Mouse (Mus musculus): Measurements from ENCODE around the gene Cpne7. TPM values are rescaled to one million over a fixed set of nuclear protein-coding genes. Genes with fewer than 3 reads are reported as not detected.
A peak's percentile ranks its signal among the peaks of the same experiment; 100 is the strongest.

Cpne7 gene
- polyA plus RNA-seq, 1 experiment from 2014 or later = 1.2 TPM

DNA sequence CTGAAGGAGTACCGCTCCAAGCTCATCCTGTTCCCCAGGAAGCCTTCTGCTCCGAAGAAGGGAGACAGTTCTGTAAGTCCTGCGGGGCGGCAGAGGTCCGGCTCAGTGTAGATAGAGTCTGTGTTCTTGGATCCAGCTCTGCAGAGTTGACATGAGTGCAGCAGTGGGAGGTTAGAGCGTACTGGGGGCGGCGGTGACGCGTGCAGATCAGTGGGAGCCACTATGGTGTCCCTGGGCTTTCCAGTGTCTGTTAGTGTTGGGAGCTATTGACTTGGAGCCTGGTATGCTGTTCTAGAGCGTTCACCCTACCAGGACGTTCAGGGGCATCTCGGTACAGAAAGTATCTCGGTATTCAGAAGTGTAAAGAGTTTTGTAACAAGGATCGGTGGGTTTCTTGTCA, 13.9 kb upstream of the Cpne7 start:
- DNase-seq (ENCODE audit: low spot score) = no peak
- Histone ChIP-seq H3K27me3 (ENCODE audit: low read depth, poor library complexity, severe bottlenecking) (no peaks in the 10 kb centered on the region), H3K4me3 (peak overlapping the region; percentile 97), H3K9me3 (replicated peaks) (no peaks in the 10 kb centered on the region), H3K27ac (peak overlapping the region; percentile 99), H3K4me1 (peaks cover 17% of the 10 kb centered on the region), H3K36me3 (peaks cover 39% of the 10 kb centered on the region)
- 18% methylated on average over 15 of the region's 15 CpGs for WGBS

GRCm38 (mm10) chr8:123104046-123104767, 13.0 kb upstream of the Cpne7 start:
- no peak for DNase-seq (ENCODE audit: low spot score)
- H3K36me3 ChIP-seq = peaks cover 34% of the 10 kb centered on the region
- H3K9me3 ChIP-seq (replicated peaks) = no peaks in the 10 kb centered on the region
- WGBS = 89% methylated on average over 6 of the region's 6 CpGs
- no peaks in the 10 kb centered on the region for H3K27me3 ChIP-seq (ENCODE audit: low read depth, poor library complexity, severe bottlenecking)
- H3K4me3 ChIP-seq = peak overlapping the region; percentile 97
- H3K27ac ChIP-seq = peak overlapping the region; percentile 99; the same call in 1 of the 2 replicates
- H3K4me1 ChIP-seq = peaks cover 17% of the 10 kb centered on the region

DNA sequence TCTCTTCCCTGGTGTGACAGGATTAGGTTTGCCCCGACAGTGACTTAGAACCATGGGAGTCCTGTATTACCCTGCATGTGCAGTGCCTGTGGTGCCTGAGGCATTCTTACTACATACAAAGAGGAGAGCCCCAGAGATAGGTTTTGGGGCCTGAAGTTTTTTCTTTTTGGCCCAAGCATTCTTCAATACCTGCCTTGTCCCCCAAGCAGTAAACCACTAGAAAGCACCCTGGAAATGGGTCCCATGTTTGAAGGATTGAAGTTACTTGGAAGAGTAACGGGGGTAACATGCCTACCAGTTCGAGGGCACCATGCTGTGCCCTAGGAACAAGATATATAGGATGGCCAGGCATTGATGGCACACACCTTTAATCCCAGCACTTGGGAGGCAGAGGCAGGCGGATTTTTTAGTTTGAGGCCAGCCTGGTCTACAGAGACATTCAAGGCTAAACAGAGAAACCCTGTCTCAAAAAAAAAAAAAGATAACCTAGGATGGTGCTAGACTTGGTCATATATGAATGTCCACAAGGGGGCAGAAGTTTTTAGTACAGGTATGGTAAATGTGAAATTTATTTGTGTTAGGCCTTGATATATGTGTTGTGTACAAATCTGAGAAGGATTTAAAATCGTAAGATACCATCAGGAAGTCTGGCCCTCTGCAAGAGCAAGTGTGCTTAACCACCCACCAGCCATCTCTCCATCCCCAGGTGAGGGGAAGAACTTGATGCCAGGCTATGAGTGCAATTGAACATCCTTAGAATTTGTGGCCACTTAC, 11.4 kb upstream of the Cpne7 start:
- H3K4me3 ChIP-seq = no peak overlapping the region

DNA sequence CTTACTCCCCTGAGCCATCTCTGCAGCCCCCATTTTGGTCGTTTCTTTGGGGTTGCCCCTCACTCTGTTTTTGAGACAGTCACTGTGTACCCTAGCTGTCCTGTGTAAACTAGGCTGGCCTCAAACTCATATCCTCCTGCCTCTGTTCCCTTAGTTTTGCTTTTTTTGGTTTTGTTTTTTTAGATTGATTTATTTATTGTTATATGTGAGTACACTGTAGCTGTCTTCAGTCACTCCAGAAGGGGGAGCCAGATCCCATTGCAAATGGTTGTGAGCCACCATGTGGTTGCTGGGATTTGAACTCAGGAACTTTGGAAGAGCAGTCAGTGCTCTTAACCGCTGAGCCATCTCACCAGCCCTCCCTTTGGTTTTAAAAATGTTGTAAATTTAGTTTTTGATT, 10.6 kb upstream of the Cpne7 start:
- WGBS = 45% methylated on average over 2 of the region's 2 CpGs
- Histone ChIP-seq H3K4me1 (peaks cover 21% of the 10 kb centered on the region), H3K27ac (no peak overlapping the region), H3K9me3 (replicated peaks) (no peaks in the 10 kb centered on the region), H3K27me3 (ENCODE audit: low read depth, poor library complexity, severe bottlenecking) (no peaks in the 10 kb centered on the region), H3K36me3 (peaks cover 32% of the 10 kb centered on the region), H3K4me3 (no peak overlapping the region)
- no peak for DNase-seq (ENCODE audit: low spot score)

More for the DNA sequence above, 11.4 kb upstream of the Cpne7 start:
- Histone ChIP-seq H3K27ac (no peak overlapping the region), H3K27me3 (ENCODE audit: low read depth, poor library complexity, severe bottlenecking) (no peaks in the 10 kb centered on the region), H3K36me3 (peaks cover 32% of the 10 kb centered on the region), H3K4me1 (peaks cover 16% of the 10 kb centered on the region), H3K9me3 (replicated peaks) (no peaks in the 10 kb centered on the region)
- no peak for DNase-seq (ENCODE audit: low spot score)
- WGBS = 69% methylated on average over 5 of the region's 5 CpGs

- no peak for DNase-seq (ENCODE audit: low spot score)
- WGBS = 66% methylated on average over 1 of the region's 1 CpGs
- Histone ChIP-seq H3K4me1 (peaks cover 18% of the 10 kb centered on the region), H3K27ac (no peak overlapping the region), H3K36me3 (peaks cover 29% of the 10 kb centered on the region), H3K4me3 (no peak overlapping the region), H3K27me3 (ENCODE audit: low read depth, poor library complexity, severe bottlenecking) (no peaks in the 10 kb centered on the region), H3K9me3 (replicated peaks) (no peaks in the 10 kb centered on the region)
Observed at GRCm38 (mm10) chr8:123108010-123108409, 9.2 kb upstream of the Cpne7 start.

DNA sequence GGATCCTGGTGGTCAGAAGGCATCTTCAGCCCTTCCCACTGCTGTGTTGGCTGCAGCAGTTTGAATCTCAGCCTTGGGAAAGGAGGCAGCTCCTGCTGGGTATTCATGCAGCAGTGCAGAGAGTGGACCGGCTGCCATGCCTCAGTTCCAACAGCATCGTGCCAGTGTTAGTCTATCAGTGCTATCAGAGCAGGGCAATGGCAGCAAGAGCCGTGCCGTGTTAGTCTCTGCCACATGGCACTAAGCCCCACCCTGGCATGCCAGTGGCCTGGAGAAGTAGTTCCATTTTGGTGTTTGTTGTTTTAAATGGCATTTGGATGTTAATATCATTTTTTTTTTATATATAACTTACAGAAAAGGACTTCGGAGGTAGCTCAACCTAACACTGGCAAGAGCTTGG, 8.2 kb upstream of the Cpne7 start:
- peaks cover 19% of the 10 kb centered on the region for H3K36me3 ChIP-seq
- no peak overlapping the region for H3K27ac ChIP-seq
- DNase-seq (ENCODE audit: low spot score) = no peak
- peaks cover 10% of the 10 kb centered on the region for H3K4me1 ChIP-seq
- H3K4me3 ChIP-seq = no peak overlapping the region
- H3K9me3 ChIP-seq (replicated peaks) = no peaks in the 10 kb centered on the region
- H3K27me3 ChIP-seq (ENCODE audit: low read depth, poor library complexity, severe bottlenecking) = no peaks in the 10 kb centered on the region
- 88% methylated on average over 5 of the region's 5 CpGs for WGBS

GRCm38 (mm10) chr8:123110649-123111048, 6.5 kb upstream of the Cpne7 start:
- Histone ChIP-seq H3K36me3 (peaks cover 2% of the 10 kb centered on the region), H3K4me1 (peaks cover 16% of the 10 kb centered on the region), H3K27ac (no peak overlapping the region), H3K27me3 (ENCODE audit: low read depth, poor library complexity, severe bottlenecking) (peaks cover 10% of the 10 kb centered on the region), H3K9me3 (replicated peaks) (no peaks in the 10 kb centered on the region), H3K4me3 (no peak overlapping the region)
- peak; percentile 81 for DNase-seq (ENCODE audit: low spot score)
- WGBS = 28% methylated on average over 4 of the region's 4 CpGs

GRCm38 (mm10) chr8:123112892-123113291, 4.3 kb upstream of the Cpne7 start:
- no peak overlapping the region for H3K27ac ChIP-seq
- peaks cover 39% of the 10 kb centered on the region for H3K4me1 ChIP-seq
- no peak overlapping the region for H3K4me3 ChIP-seq
- H3K36me3 ChIP-seq = no peaks in the 10 kb centered on the region
- WGBS = 86% methylated on average over 9 of the region's 9 CpGs
- H3K27me3 ChIP-seq (ENCODE audit: low read depth, poor library complexity, severe bottlenecking) = peaks cover 33% of the 10 kb centered on the region
- no peak for DNase-seq (ENCODE audit: low spot score)
- H3K9me3 ChIP-seq (replicated peaks) = no peaks in the 10 kb centered on the region

- 71% methylated on average over 2 of the region's 2 CpGs for WGBS
- Histone ChIP-seq H3K4me1 (peaks cover 46% of the 10 kb centered on the region), H3K36me3 (no peaks in the 10 kb centered on the region), H3K27me3 (ENCODE audit: low read depth, poor library complexity, severe bottlenecking) (peaks cover 44% of the 10 kb centered on the region), H3K4me3 (no peak overlapping the region), H3K27ac (no peak overlapping the region), H3K9me3 (replicated peaks) (no peaks in the 10 kb centered on the region)
- DNase-seq (ENCODE audit: low spot score) = no peak
Observed at GRCm38 (mm10) chr8:123113908-123114469, 3.2 kb upstream of the Cpne7 start.

GRCm38 (mm10) chr8:123114644-123115043, 2.5 kb upstream of the Cpne7 start:
- H3K36me3 ChIP-seq = no peaks in the 10 kb centered on the region
- no peak overlapping the region for H3K27ac ChIP-seq
- H3K4me1 ChIP-seq = peaks cover 46% of the 10 kb centered on the region
- WGBS = 90% methylated on average over 3 of the region's 3 CpGs
- DNase-seq (ENCODE audit: low spot score) = no peak
- no peak overlapping the region for H3K4me3 ChIP-seq
- H3K27me3 ChIP-seq (ENCODE audit: low read depth, poor library complexity, severe bottlenecking) = peaks cover 50% of the 10 kb centered on the region
- H3K9me3 ChIP-seq (replicated peaks) = no peaks in the 10 kb centered on the region

DNA sequence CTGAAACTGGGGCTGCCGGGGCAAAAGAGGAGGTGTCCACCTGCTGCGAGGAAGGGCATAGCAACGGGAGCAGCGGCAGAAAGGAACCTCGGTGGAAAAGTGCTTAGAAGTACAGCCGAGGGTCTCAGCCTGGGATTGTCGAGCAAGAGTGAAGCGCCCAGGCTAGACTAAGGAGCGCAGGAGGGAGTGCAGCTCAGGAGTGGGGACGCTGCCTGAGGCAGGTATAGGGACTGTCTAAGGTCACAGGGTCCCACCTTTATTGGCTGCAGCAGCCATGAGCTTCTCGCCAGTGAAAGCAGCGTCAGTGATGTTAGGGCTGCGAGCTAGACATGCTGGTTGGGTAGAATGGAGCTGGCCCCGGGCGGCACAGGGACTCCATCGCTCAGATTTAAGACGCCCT, 570 bp downstream of the Cpne7 start:
- Histone ChIP-seq H3K36me3 (no peaks in the 10 kb centered on the region), H3K27me3 (ENCODE audit: low read depth, poor library complexity, severe bottlenecking) (peaks cover 67% of the 10 kb centered on the region), H3K4me3 (peak overlapping the region; percentile 61), H3K27ac (no peak overlapping the region), H3K9me3 (replicated peaks) (no peaks in the 10 kb centered on the region), H3K4me1 (peaks cover 37% of the 10 kb centered on the region)
- no peak for DNase-seq (ENCODE audit: low spot score)
- WGBS = 2% methylated on average over 17 of the region's 17 CpGs

GRCm38 (mm10) chr8:123122059-123122458, 4.9 kb downstream of the Cpne7 start:
- WGBS = 72% methylated on average over 9 of the region's 9 CpGs
- DNase-seq (ENCODE audit: low spot score) = no peak
- H3K4me1 ChIP-seq = peaks cover 34% of the 10 kb centered on the region
- H3K9me3 ChIP-seq (replicated peaks) = no peaks in the 10 kb centered on the region
- H3K36me3 ChIP-seq = no peaks in the 10 kb centered on the region
- no peak overlapping the region for H3K4me3 ChIP-seq
- 0 out of 2 replicates have a peak overlapping the region, but pooled peaks have one; percentile 19 for H3K27ac ChIP-seq
- peaks cover 74% of the 10 kb centered on the region for H3K27me3 ChIP-seq (ENCODE audit: low read depth, poor library complexity, severe bottlenecking)

- Histone ChIP-seq H3K36me3 (no peaks in the 10 kb centered on the region), H3K27ac (no peak overlapping the region), H3K9me3 (replicated peaks) (no peaks in the 10 kb centered on the region), H3K4me1 (peaks cover 31% of the 10 kb centered on the region), H3K4me3 (no peak overlapping the region), H3K27me3 (ENCODE audit: low read depth, poor library complexity, severe bottlenecking) (peaks cover 73% of the 10 kb centered on the region)
- 85% methylated on average over 5 of the region's 5 CpGs for WGBS
- no peak for DNase-seq (ENCODE audit: low spot score)
Observed at GRCm38 (mm10) chr8:123122670-123123069, 5.5 kb downstream of the Cpne7 start.
